Mouse (Mus musculus): ENCODE results near the gene Gcnt2. TPM values are rescaled to one million over a fixed set of nuclear protein-coding genes. Genes with fewer than 3 reads are reported as not detected.

Gene Gcnt2
- 7.8 TPM for polyA plus RNA-seq (2014; fragmentation: Illumina TruSeq; extraction: RNeasy Lipid Tissue Mini Kit (QIAGEN cat#74804); ENCODE audit: low read depth, low replicate concordance)

GRCm38 (mm10) chr13:40859652-40860399 is at the start of gene Gcnt2:
TSS of gene Gcnt2 (plus strand) at chr13:40859754.

GRCm38 (mm10) chr13:41000926-41001639 is 141.5 kb downstream of the Gcnt2 start, which contains the start of gene Pak1ip1:
TSS of gene Pak1ip1 (plus strand) at chr13:41001023.

Other genes with a start within 250 kb of the Gcnt2 start
- gene Tfap2a, start 121.4 kb upstream of the Gcnt2 start, polyA plus RNA-seq (2014; fragmentation: Illumina TruSeq; extraction: RNeasy Lipid Tissue Mini Kit (QIAGEN cat#74804); ENCODE audit: low read depth, low replicate concordance): not detected
- gene Pak1ip1, start 141.3 kb downstream of the Gcnt2 start, polyA plus RNA-seq (2014; fragmentation: Illumina TruSeq; extraction: RNeasy Lipid Tissue Mini Kit (QIAGEN cat#74804); ENCODE audit: low read depth, low replicate concordance): 34.9 TPM
- 155 TPM for gene Tmem14c, start 156.5 kb downstream of the Gcnt2 start, polyA plus RNA-seq (2014; fragmentation: Illumina TruSeq; extraction: RNeasy Lipid Tissue Mini Kit (QIAGEN cat#74804); ENCODE audit: low read depth, low replicate concordance)
- not detected for gene Mak, start 220.0 kb downstream of the Gcnt2 start, polyA plus RNA-seq (2014; fragmentation: Illumina TruSeq; extraction: RNeasy Lipid Tissue Mini Kit (QIAGEN cat#74804); ENCODE audit: low read depth, low replicate concordance)